Mouse (Mus musculus): Measurements from ENCODE around the gene Col5a1. TPM values are rescaled to one million over a fixed set of nuclear protein-coding genes. Genes with fewer than 3 reads are reported as not detected.

Col5a1 gene
- polyA plus RNA-seq, 1 experiment from 2014 or later = 59.1 TPM

DNA sequence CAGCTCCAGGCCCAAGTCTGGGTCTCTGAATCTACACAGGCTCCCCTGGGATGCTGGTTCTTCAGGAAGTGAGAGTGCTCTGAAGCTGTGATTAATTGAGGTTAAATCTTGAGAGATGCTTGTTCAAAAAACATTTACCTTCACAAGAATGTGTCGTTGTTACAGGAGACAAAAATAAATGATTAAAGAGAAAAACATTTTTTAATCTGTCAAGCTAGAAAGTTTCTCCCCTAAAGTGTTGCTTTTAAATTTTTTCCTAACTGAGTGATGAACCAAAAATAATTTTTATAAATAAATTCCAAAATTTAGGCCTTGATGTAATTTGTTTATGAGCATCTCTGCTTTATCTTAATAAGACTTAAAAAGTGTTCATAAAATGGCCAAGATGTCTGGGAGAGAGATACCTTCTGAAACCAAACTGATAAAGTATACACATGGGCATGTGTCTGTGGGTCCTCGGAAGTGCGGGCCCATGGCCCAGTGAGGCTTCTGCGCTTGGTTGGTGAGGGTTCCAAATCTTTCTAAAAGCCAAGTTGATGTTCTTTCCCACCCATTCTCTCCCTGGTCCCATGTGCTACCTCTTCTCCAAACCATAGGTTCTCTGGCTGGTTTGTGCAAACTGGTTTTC, 177.6 kb downstream of the Col5a1 start:
- no peak overlapping the region for H3K27ac ChIP-seq
- H3K4me3 ChIP-seq (replicated peaks) = no peak overlapping the region
- no peak for ATAC-seq (ENCODE audit: insufficient number of reproducible peaks, insufficient read depth, low FRiP score, low TSS enrichment, low read depth)
- no peaks in the 10 kb centered on the region for H3K36me3 ChIP-seq
- WGBS = 92% methylated on average over 4 of the region's 4 CpGs
- no peak overlapping the region for H3K9ac ChIP-seq (replicated peaks)
- H3K4me1 ChIP-seq (replicated peaks) = no peaks in the 10 kb centered on the region
- H3K4me2 ChIP-seq = no peak overlapping the region
- H3K9me3 ChIP-seq = no peaks in the 10 kb centered on the region
- no peaks in the 10 kb centered on the region for H3K27me3 ChIP-seq

DNA sequence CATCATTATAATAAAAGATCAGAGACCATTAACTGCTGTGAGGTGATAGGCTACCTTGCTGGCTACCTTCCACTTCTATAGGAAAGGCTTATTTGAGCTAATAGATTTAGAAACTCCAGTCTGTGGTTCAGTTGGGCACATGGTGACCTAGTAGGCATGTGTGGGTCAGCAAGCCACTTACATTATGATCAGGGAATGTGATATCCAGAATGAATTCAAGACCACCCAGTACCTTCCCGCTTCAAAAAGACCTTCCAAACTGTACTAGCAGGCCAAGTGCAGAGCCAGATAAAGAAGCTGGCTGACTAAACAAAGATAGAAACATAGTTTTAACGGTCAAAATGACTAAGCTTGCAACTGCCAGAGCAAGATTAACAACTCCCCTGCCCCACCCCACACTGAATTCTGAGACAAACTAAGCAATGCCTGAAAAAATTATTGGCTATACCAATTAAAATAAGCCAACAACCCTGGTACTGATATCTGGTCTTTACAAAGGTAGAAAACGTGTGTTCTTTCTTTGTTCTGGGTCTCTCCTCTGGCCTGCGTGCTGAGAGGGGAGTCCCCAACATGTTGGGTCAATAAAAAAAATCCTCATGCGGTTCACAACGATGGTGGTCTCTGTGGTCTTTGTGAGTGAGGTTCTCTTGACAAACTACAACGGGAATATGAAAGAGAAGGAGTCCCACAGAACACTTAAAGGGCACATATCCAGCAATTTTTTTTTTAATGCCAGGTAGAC, 178.3 kb downstream of the Col5a1 start:
- H3K4me1 ChIP-seq (replicated peaks) = no peaks in the 10 kb centered on the region
- no peaks in the 10 kb centered on the region for H3K9me3 ChIP-seq
- H3K36me3 ChIP-seq = no peaks in the 10 kb centered on the region
- no peak overlapping the region for H3K9ac ChIP-seq (replicated peaks)
- no peak overlapping the region for H3K4me3 ChIP-seq (replicated peaks)
- 76% methylated on average over 7 of the region's 7 CpGs for WGBS
- no peak overlapping the region for H3K4me2 ChIP-seq
- no peak for ATAC-seq (ENCODE audit: insufficient number of reproducible peaks, insufficient read depth, low FRiP score, low TSS enrichment, low read depth)
- no peaks in the 10 kb centered on the region for H3K27me3 ChIP-seq
- H3K27ac ChIP-seq = no peak overlapping the region

GRCm38 (mm10) chr2:28065081-28065651, 178.9 kb downstream of the Col5a1 start:
- ATAC-seq (ENCODE audit: insufficient number of reproducible peaks, insufficient read depth, low FRiP score, low TSS enrichment, low read depth) = no peak
- Histone ChIP-seq H3K4me3 (replicated peaks) (no peak overlapping the region), H3K36me3 (no peaks in the 10 kb centered on the region), H3K4me2 (no peak overlapping the region), H3K9ac (replicated peaks) (no peak overlapping the region), H3K4me1 (replicated peaks) (no peaks in the 10 kb centered on the region), H3K27ac (no peak overlapping the region), H3K27me3 (no peaks in the 10 kb centered on the region), H3K9me3 (no peaks in the 10 kb centered on the region)
- WGBS = 91% methylated on average over 5 of the region's 5 CpGs

GRCm38 (mm10) chr2:28066686-28067085, 180.5 kb downstream of the Col5a1 start:
- Histone ChIP-seq H3K4me3 (replicated peaks) (no peak overlapping the region), H3K27ac (no peak overlapping the region), H3K36me3 (no peaks in the 10 kb centered on the region), H3K9me3 (no peaks in the 10 kb centered on the region), H3K27me3 (no peaks in the 10 kb centered on the region), H3K9ac (replicated peaks) (no peak overlapping the region), H3K4me2 (no peak overlapping the region), H3K4me1 (replicated peaks) (no peaks in the 10 kb centered on the region)
- 76% methylated on average over 5 of the region's 5 CpGs for WGBS
- ATAC-seq (ENCODE audit: insufficient number of reproducible peaks, insufficient read depth, low FRiP score, low TSS enrichment, low read depth) = no peak

DNA sequence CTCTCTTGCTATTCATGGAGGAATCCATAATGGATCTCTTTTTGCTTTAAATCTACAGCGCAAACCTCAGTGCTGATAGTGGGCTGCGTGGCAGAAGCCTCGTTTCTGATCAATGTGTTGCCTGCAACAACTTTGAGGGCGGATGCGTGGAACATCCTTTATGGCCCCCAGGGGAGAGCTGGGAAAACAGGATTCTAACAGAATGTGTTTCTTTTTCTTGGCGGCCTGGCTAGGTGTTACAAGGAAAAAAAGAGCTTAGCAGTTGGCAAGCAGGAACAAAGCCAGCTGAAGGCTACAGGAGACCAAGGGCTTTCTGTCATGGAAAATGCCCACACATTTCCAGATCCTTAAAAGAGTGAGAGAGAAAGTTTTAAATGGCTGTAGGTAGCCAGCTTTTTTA, 180.9 kb downstream of the Col5a1 start:
- no peak overlapping the region for H3K4me2 ChIP-seq
- H3K9ac ChIP-seq (replicated peaks) = no peak overlapping the region
- no peaks in the 10 kb centered on the region for H3K27me3 ChIP-seq
- no peaks in the 10 kb centered on the region for H3K9me3 ChIP-seq
- 0 out of 2 replicates have a peak overlapping the region, but pooled peaks have one; percentile 29 for H3K27ac ChIP-seq
- H3K4me3 ChIP-seq (replicated peaks) = no peak overlapping the region
- no peaks in the 10 kb centered on the region for H3K4me1 ChIP-seq (replicated peaks)
- WGBS = 66% methylated on average over 6 of the region's 6 CpGs
- H3K36me3 ChIP-seq = no peaks in the 10 kb centered on the region
- ATAC-seq (ENCODE audit: insufficient number of reproducible peaks, insufficient read depth, low FRiP score, low TSS enrichment, low read depth) = no peak

- Histone ChIP-seq H3K36me3 (no peaks in the 10 kb centered on the region), H3K9ac (replicated peaks) (no peak overlapping the region), H3K9me3 (no peaks in the 10 kb centered on the region), H3K27me3 (no peaks in the 10 kb centered on the region), H3K27ac (no peak overlapping the region), H3K4me1 (replicated peaks) (no peaks in the 10 kb centered on the region), H3K4me2 (no peak overlapping the region), H3K4me3 (replicated peaks) (no peak overlapping the region)
- 91% methylated on average over 2 of the region's 2 CpGs for WGBS
- no peak for ATAC-seq (ENCODE audit: insufficient number of reproducible peaks, insufficient read depth, low FRiP score, low TSS enrichment, low read depth)
Observed at GRCm38 (mm10) chr2:28067821-28068536, 181.8 kb downstream of the Col5a1 start.

DNA sequence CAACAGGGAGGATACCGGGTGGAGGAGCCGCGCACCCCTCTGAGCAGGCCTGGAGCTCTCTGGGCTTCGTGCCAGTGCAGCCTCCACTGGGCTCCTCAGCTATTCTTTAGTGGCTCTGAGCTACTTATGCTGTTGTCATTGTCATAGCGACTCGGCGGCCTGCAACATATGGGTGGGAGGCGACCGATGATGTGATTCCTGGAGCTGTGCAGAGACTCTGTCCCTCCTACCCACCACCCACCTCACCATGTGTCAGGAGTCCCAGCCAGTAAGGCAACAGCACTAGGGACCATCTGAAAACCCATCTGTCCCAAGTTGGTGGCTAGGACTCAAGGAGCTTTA, 182.3 kb downstream of the Col5a1 start:
- no peak overlapping the region for H3K4me2 ChIP-seq
- ATAC-seq (ENCODE audit: insufficient number of reproducible peaks, insufficient read depth, low FRiP score, low TSS enrichment, low read depth) = no peak
- no peaks in the 10 kb centered on the region for H3K27me3 ChIP-seq
- no peaks in the 10 kb centered on the region for H3K36me3 ChIP-seq
- H3K9ac ChIP-seq (replicated peaks) = no peak overlapping the region
- H3K4me3 ChIP-seq (replicated peaks) = no peak overlapping the region
- no peak overlapping the region for H3K27ac ChIP-seq
- WGBS = 97% methylated on average over 9 of the region's 9 CpGs
- no peaks in the 10 kb centered on the region for H3K9me3 ChIP-seq
- no peaks in the 10 kb centered on the region for H3K4me1 ChIP-seq (replicated peaks)

DNA sequence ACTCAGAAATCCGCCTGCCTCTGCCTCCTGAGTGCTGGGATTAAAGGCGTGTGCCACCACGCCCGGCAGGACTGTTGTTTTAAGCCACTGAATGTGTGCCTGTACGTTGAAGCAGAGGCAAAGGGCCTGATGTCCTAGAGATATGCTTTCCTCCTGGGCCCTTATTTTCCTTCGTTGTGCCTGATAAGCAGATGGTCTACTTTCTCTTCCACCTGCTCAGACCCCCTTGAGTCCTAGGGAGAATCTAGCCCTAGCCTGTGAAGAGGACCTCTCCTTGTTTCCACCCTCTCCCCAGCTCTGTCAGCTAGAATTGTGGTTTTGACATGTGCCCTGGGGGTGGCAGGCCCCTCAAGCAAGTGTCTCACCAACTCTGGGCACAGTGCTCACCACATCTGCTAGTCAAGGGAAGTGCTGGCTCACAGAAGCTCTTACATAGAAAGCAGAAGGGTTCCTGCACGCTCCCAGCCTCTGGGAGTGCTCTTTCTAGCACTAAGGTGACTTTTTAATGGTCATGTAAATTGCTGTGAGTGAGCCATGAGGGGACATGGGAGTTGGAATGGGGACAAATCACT, 189.5 kb downstream of the Col5a1 start:
- Histone ChIP-seq H3K9ac (replicated peaks) (no peak overlapping the region), H3K27me3 (no peaks in the 10 kb centered on the region), H3K4me3 (replicated peaks) (no peak overlapping the region), H3K27ac (no peak overlapping the region), H3K4me1 (replicated peaks) (no peaks in the 10 kb centered on the region), H3K4me2 (no peak overlapping the region), H3K36me3 (no peaks in the 10 kb centered on the region), H3K9me3 (no peaks in the 10 kb centered on the region)
- 81% methylated on average over 7 of the region's 7 CpGs for WGBS
- ATAC-seq (ENCODE audit: insufficient number of reproducible peaks, insufficient read depth, low FRiP score, low TSS enrichment, low read depth) = no peak

DNA sequence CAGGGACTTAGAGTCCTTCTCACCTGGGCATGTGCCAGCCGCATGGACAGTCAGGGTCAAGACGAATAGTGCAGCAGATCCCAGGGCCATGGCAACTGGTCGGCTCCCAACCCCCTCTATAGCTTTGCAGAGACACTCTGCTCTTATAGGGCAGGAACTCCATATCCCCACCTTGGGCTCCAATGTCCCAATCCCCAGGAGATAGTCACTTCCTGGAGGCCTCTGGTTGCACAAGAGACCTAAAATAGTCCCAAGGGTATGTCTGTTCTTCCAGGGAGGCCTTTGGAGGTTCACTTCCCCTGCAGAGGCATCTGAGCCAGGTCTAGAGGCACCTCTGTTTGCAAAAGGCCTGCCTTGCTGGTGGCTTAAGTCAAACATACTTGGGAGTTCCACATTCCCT, 198.5 kb downstream of the Col5a1 start, which contains the start of gene Fcnb:
Fcnb (minus strand) TSS at position 118 of the 400 bp plus-strand sequence.
- no peak for ATAC-seq (ENCODE audit: insufficient number of reproducible peaks, insufficient read depth, low FRiP score, low TSS enrichment, low read depth)
- no peak within 1 kb of the TSS for H3K9ac ChIP-seq (replicated peaks)
- no peak within 1 kb of the TSS for H3K27ac ChIP-seq
- 82% methylated on average over 3 of the region's 3 CpGs for WGBS
- H3K4me2 ChIP-seq = no peak within 1 kb of the TSS
- H3K9me3 ChIP-seq = no peaks in the 10 kb centered on the region
- no peak within 1 kb of the TSS for H3K4me3 ChIP-seq (replicated peaks)
- peaks cover 7% of the 10 kb centered on the region; the same call in 1 of the 2 replicates for H3K4me1 ChIP-seq (replicated peaks)
- H3K27me3 ChIP-seq = no peaks in the 10 kb centered on the region
- H3K36me3 ChIP-seq = no peaks in the 10 kb centered on the region

DNA sequence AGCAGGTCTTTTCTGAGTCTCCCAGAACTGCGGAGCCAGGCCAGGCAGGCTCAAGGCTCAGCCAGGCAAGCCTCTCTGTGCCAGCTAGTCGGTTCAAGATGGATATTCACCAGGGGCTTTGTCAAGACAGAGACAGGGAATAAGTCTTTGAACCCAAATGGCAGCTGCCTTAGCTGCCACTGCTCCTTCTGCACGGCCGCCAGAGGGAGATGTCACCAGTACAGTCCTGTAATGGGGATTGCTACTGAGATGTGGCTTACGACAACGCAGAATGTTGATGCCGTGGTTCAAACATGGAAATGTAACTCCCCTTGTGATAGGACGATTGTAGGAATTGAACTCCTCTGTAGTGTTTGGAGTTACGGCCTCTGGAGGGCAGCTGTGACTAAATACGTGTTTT, 199.9 kb downstream of the Col5a1 start:
- Histone ChIP-seq H3K27me3 (no peaks in the 10 kb centered on the region), H3K4me2 (no peak overlapping the region), H3K4me1 (replicated peaks) (peaks cover 7% of the 10 kb centered on the region; the same call in 1 of the 2 replicates), H3K9me3 (no peaks in the 10 kb centered on the region), H3K36me3 (no peaks in the 10 kb centered on the region), H3K4me3 (replicated peaks) (no peak overlapping the region), H3K9ac (replicated peaks) (no peak overlapping the region), H3K27ac (no peak overlapping the region)
- ATAC-seq (ENCODE audit: insufficient number of reproducible peaks, insufficient read depth, low FRiP score, low TSS enrichment, low read depth) = no peak
- WGBS = 79% methylated on average over 10 of the region's 10 CpGs

DNA sequence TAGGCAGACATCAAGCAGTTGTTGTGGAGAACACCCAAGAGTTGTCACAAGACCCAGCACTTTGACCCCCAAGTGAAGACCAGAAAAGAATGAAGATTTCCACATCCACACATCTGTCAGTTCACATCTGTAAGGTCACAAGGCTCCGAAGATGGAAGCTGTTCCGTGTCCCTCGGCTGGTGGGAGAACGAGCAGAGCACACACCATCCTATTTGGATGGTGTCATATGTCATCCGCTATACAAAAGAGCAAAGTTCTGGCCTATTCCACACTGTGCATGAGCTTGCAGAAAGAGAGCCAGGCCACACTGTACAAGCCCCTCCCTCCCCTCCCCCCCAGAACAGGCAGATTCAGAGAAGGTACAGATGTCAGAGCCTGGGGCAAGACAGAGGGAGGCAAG, 202.9 kb downstream of the Col5a1 start:
- WGBS = 60% methylated on average over 5 of the region's 5 CpGs
- no peak overlapping the region for H3K4me3 ChIP-seq (replicated peaks)

More for the DNA sequence above, 202.9 kb downstream of the Col5a1 start:
- no peak overlapping the region for H3K9ac ChIP-seq (replicated peaks)
- H3K4me2 ChIP-seq = no peak overlapping the region
- peaks cover 7% of the 10 kb centered on the region; the same call in 1 of the 2 replicates for H3K4me1 ChIP-seq (replicated peaks)
- 0 out of 2 replicates have a peak, but pooled peaks cover 2% of the 10 kb centered on the region for H3K27me3 ChIP-seq
- ATAC-seq (ENCODE audit: insufficient number of reproducible peaks, insufficient read depth, low FRiP score, low TSS enrichment, low read depth) = 0 out of 2 replicates have a peak, but pooled peaks have one; percentile 47
- H3K36me3 ChIP-seq = no peaks in the 10 kb centered on the region
- no peaks in the 10 kb centered on the region for H3K9me3 ChIP-seq
- H3K27ac ChIP-seq = no peak overlapping the region

All from limb, embryonic 12.5 days (tissue).